Mouse (Mus musculus): Measurements from ENCODE around the gene Gm7347. TPM values are rescaled to one million over a fixed set of nuclear protein-coding genes. Genes with fewer than 3 reads are reported as not detected.
"Not testable (repeated sequence)": the region's sequence is repeated elsewhere in the genome, so short reads cannot be mapped to it uniquely, and the experiment has no call there.

Gene Gm7347
- not detected in 2 replicates for polyA plus RNA-seq (2011; ENCODE audit: insufficient read depth, insufficient read length, low read depth, missing spikeins)

- H3K4me1 ChIP-seq (ENCODE audit: control insufficient read depth, insufficient read depth, low read length); H3K9me3 ChIP-seq (replicated peaks; ENCODE audit: control insufficient read depth, insufficient read depth, low read length, poor library complexity, severe bottlenecking); H3K4me3 ChIP-seq (ENCODE audit: low read depth, low read length): not testable (repeated sequence)
Observed at GRCm38 (mm10) chr5:26058481-26058880, at the start of gene Gm7347. Gm7347 (minus strand) TSS chr5:26058581.

GRCm38 (mm10) chr5:26105262-26105661, 46.9 kb upstream of the Gm7347 start, which contains the start of gene 5031410I06Rik:
5031410I06Rik (minus strand) TSS chr5:26105362.
- H3K27me3 ChIP-seq (ENCODE audit: control insufficient read depth, insufficient read depth, low read length, poor library complexity, severe bottlenecking); H3K36me3 ChIP-seq (ENCODE audit: control insufficient read depth, insufficient read depth, low read length, poor library complexity, severe bottlenecking); H3K27ac ChIP-seq (ENCODE audit: insufficient read depth, low read length); H3K4me1 ChIP-seq (ENCODE audit: control insufficient read depth, insufficient read depth, low read length); H3K9ac ChIP-seq (ENCODE audit: low read depth, poor library complexity, severe bottlenecking); H3K4me3 ChIP-seq (ENCODE audit: low read depth, low read length); H3K9me3 ChIP-seq (replicated peaks; ENCODE audit: control insufficient read depth, insufficient read depth, low read length, poor library complexity, severe bottlenecking): not testable (repeated sequence)

More at GRCm38 (mm10) chr5:26058481-26058880, at the start of gene Gm7347:
- H3K9ac ChIP-seq (ENCODE audit: low read depth, poor library complexity, severe bottlenecking); H3K36me3 ChIP-seq (ENCODE audit: control insufficient read depth, insufficient read depth, low read length, poor library complexity, severe bottlenecking); H3K27me3 ChIP-seq (ENCODE audit: control insufficient read depth, insufficient read depth, low read length, poor library complexity, severe bottlenecking); H3K27ac ChIP-seq (ENCODE audit: insufficient read depth, low read length): not testable (repeated sequence)

- not testable (repeated sequence) for H3K27me3 ChIP-seq (ENCODE audit: control insufficient read depth, insufficient read depth, low read length, poor library complexity, severe bottlenecking); H3K4me3 ChIP-seq (ENCODE audit: low read depth, low read length); H3K4me1 ChIP-seq (ENCODE audit: control insufficient read depth, insufficient read depth, low read length); H3K9me3 ChIP-seq (replicated peaks; ENCODE audit: control insufficient read depth, insufficient read depth, low read length, poor library complexity, severe bottlenecking); H3K36me3 ChIP-seq (ENCODE audit: control insufficient read depth, insufficient read depth, low read length, poor library complexity, severe bottlenecking); H3K27ac ChIP-seq (ENCODE audit: insufficient read depth, low read length); H3K9ac ChIP-seq (ENCODE audit: low read depth, poor library complexity, severe bottlenecking)
Observed at GRCm38 (mm10) chr5:26089191-26089590, 30.8 kb upstream of the Gm7347 start, which contains the start of gene Gm10471. Gm10471 (minus strand) TSS chr5:26089291.

GRCm38 (mm10) chr5:26079023-26079422, 20.6 kb upstream of the Gm7347 start:
- H3K9me3 ChIP-seq (replicated peaks; ENCODE audit: control insufficient read depth, insufficient read depth, low read length, poor library complexity, severe bottlenecking); H3K4me1 ChIP-seq (ENCODE audit: control insufficient read depth, insufficient read depth, low read length); H3K27me3 ChIP-seq (ENCODE audit: control insufficient read depth, insufficient read depth, low read length, poor library complexity, severe bottlenecking); H3K9ac ChIP-seq (ENCODE audit: low read depth, poor library complexity, severe bottlenecking); H3K4me3 ChIP-seq (ENCODE audit: low read depth, low read length); H3K27ac ChIP-seq (ENCODE audit: insufficient read depth, low read length); H3K36me3 ChIP-seq (ENCODE audit: control insufficient read depth, insufficient read depth, low read length, poor library complexity, severe bottlenecking): not testable (repeated sequence)

GRCm38 (mm10) chr5:26070716-26071115, 12.3 kb upstream of the Gm7347 start:
- TF ChIP-seq POLR2A (IDR thresholded peaks at IDR 0.05; ENCODE audit: insufficient read depth, low read length) (no peak), CTCF (IDR thresholded peaks at IDR 0.05; ENCODE audit: low read depth, low read length) (peak; percentile 37), EP300 (IDR thresholded peaks at IDR 0.05; ENCODE audit: insufficient read depth, low read depth, low read length) (no peak)

GRCm38 (mm10) chr5:26039458-26039857, 18.9 kb downstream of the Gm7347 start, which contains the start of gene Speer4a:
Speer4a (minus strand) TSS chr5:26039558.
- H3K36me3 ChIP-seq (ENCODE audit: control insufficient read depth, insufficient read depth, low read length, poor library complexity, severe bottlenecking); H3K27me3 ChIP-seq (ENCODE audit: control insufficient read depth, insufficient read depth, low read length, poor library complexity, severe bottlenecking); H3K27ac ChIP-seq (ENCODE audit: insufficient read depth, low read length); H3K4me3 ChIP-seq (ENCODE audit: low read depth, low read length); H3K9me3 ChIP-seq (replicated peaks; ENCODE audit: control insufficient read depth, insufficient read depth, low read length, poor library complexity, severe bottlenecking); H3K9ac ChIP-seq (ENCODE audit: low read depth, poor library complexity, severe bottlenecking); H3K4me1 ChIP-seq (ENCODE audit: control insufficient read depth, insufficient read depth, low read length): not testable (repeated sequence)

More at GRCm38 (mm10) chr5:26070716-26071115, 12.3 kb upstream of the Gm7347 start:
- Histone ChIP-seq H3K27ac (ENCODE audit: insufficient read depth, low read length) (no peak overlapping the region), H3K9ac (ENCODE audit: low read depth, poor library complexity, severe bottlenecking) (no peak overlapping the region), H3K4me3 (ENCODE audit: low read depth, low read length) (peak overlapping the region; percentile 10; the same call in 1 of the 2 replicates), H3K9me3 (replicated peaks; ENCODE audit: control insufficient read depth, insufficient read depth, low read length, poor library complexity, severe bottlenecking) (no peaks in the 10 kb centered on the region), H3K4me1 (ENCODE audit: control insufficient read depth, insufficient read depth, low read length) (no peaks in the 10 kb centered on the region), H3K27me3 (ENCODE audit: control insufficient read depth, insufficient read depth, low read length, poor library complexity, severe bottlenecking) (no peaks in the 10 kb centered on the region), H3K36me3 (ENCODE audit: control insufficient read depth, insufficient read depth, low read length, poor library complexity, severe bottlenecking) (no peaks in the 10 kb centered on the region)

GRCm38 (mm10) chr5:26022816-26023215, 35.6 kb downstream of the Gm7347 start, which contains the start of gene Gm5862:
Gm5862 (minus strand) TSS chr5:26022916.
- H3K27ac ChIP-seq (ENCODE audit: insufficient read depth, low read length); H3K4me3 ChIP-seq (ENCODE audit: low read depth, low read length); H3K36me3 ChIP-seq (ENCODE audit: control insufficient read depth, insufficient read depth, low read length, poor library complexity, severe bottlenecking); H3K27me3 ChIP-seq (ENCODE audit: control insufficient read depth, insufficient read depth, low read length, poor library complexity, severe bottlenecking); H3K9ac ChIP-seq (ENCODE audit: low read depth, poor library complexity, severe bottlenecking); H3K9me3 ChIP-seq (replicated peaks; ENCODE audit: control insufficient read depth, insufficient read depth, low read length, poor library complexity, severe bottlenecking); H3K4me1 ChIP-seq (ENCODE audit: control insufficient read depth, insufficient read depth, low read length): not testable (repeated sequence)

GRCm38 (mm10) chr5:26007697-26008096, 50.7 kb downstream of the Gm7347 start:
- H3K9me3 ChIP-seq (replicated peaks; ENCODE audit: control insufficient read depth, insufficient read depth, low read length, poor library complexity, severe bottlenecking); H3K4me3 ChIP-seq (ENCODE audit: low read depth, low read length); H3K9ac ChIP-seq (ENCODE audit: low read depth, poor library complexity, severe bottlenecking); H3K27me3 ChIP-seq (ENCODE audit: control insufficient read depth, insufficient read depth, low read length, poor library complexity, severe bottlenecking); H3K4me1 ChIP-seq (ENCODE audit: control insufficient read depth, insufficient read depth, low read length); H3K36me3 ChIP-seq (ENCODE audit: control insufficient read depth, insufficient read depth, low read length, poor library complexity, severe bottlenecking); H3K27ac ChIP-seq (ENCODE audit: insufficient read depth, low read length): not testable (repeated sequence)

All from ES-Bruce4 (cell line).